Mouse (Mus musculus): ENCODE results near the gene Crb1.

Crb1 gene

GRCm38 (mm10) chr1:139210505-139210904 lies 166.4 kb downstream of the Crb1 start:
- DNase-seq = no peak

DNA sequence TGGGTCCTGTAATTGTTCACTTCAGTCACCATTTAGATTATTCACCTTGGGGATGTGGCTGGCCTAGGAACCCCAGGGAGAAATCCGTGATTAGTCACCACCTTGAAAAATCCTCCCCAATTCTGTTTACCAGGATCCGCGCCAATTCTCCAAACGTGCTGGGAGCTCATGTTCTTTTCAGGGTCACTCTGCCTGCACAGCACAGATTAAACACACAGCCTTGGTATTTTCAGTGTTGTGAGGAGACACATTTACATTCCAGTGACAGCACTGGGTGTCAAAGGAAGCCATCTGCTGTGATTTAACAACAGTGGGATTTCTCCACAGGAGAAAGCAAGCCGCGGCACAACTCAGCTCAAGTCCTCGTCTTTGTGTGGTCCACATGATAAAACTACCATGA lies 167.1 kb downstream of the Crb1 start:
- peak; percentile 20 for DNase-seq

DNA sequence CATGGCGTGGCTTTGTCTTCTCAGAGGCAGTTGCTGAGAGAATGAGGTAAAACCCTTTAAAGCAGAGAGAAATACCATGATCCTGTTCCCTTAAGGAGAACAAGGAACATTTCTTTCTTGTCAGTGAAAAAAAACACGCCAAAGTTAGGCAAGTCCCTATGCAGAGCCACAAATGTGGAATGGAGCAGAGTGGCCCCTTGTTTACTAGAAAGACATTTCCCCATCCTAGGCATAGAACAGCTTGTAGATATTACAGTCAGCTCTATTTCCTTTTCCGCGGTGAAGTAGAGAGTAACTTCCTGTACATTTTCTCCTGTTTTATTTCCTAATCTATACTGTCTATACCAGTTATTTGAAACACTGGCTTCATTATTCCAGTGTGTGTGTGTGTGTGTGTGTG lies 170.6 kb downstream of the Crb1 start:
- no peak for DNase-seq

DNA sequence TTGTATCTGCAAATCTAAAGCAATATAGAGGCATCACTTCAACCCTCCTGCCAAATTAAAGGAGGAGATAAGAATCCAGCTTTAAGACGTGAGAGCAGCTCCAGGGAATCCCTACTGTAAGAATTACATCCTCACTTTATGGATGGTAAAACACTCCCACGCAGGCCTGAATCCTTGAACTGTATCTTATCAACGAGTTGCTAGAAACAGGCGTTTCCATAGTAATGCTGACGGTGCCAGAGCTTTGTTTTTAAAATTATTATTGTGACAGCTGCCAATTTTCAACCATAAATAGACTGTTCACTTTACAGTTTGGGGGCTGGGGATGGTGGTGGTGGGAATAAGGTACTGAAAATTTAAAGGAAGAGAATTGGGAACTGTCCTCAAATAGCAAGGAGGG lies 173.9 kb downstream of the Crb1 start:
- no peak for DNase-seq

- no peak for DNase-seq
Measured at GRCm38 (mm10) chr1:139194428-139195028, 182.4 kb downstream of the Crb1 start.

- peak; percentile 62 for DNase-seq
Measured at GRCm38 (mm10) chr1:139194011-139194410, 182.9 kb downstream of the Crb1 start.

DNA sequence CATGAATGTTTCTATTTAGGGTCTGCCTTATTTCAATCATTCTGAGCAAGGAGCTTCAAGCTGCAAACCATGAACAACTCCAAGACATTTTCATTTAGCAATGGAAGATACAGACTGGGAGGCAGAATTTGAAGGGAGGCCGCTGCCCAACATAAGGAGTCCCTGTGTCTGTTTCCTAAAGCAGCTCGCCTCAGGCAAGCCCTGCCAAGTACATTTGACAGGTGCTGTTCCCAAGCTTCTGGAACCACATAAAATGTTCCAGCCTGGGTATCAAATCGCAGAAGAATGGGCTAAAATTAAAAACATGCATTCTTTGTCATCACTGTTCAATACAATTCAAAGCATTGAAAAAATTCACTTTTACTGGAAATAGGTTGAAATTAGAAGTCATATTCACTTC lies 184.3 kb downstream of the Crb1 start:
- no peak for DNase-seq

DNA sequence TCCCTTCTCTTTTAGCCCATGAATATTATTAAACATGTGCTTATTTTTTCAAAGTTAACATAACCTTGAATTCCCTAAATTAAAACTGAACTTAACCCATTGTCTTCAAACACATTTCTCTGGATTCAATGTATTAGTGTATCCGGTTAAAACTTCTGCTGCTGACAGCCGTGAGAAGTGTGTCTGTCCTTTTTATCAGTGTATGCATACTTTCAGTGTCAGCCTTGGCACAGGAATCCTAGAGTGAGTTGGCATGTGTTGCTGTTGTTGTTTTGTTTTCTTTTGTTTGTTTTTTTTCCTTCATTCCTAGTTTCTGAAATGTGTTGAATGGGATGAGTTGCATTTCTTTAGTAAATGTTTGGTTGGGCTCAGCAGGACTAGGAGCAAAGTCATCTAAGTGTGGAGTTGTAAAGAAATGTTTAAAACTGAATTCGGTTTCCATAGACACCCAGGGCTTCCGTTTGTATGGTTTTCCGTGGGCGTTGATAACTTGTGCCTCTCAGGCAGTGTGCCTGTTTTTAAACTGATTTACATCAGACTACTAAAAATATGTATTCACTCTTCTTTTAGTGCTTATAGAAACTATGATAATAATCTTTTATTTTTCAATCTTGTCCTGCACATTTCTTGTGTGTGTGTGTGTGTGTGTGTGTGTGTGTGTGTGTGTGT lies 196.3 kb downstream of the Crb1 start:
- no peak for DNase-seq

DNA sequence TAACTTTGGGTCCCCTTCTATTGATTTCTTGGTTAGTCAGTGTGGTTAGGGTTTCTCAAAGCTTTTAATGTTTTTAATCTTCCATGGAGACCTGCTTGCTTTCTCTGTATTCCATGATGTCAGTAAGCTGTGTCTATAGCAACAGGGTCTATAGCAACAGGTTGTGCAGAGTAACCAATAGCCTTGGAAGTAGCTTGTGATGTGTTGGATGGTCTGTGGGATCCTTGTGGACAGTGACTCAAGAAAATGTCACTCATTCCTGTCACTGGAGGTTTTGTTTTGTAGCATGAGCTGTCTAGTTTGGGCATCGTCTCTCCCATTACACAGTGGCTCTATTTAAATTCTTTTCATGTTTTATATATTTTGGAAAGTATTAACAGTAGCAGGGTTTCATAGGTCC lies 197.2 kb downstream of the Crb1 start:
- no peak for DNase-seq

DNA sequence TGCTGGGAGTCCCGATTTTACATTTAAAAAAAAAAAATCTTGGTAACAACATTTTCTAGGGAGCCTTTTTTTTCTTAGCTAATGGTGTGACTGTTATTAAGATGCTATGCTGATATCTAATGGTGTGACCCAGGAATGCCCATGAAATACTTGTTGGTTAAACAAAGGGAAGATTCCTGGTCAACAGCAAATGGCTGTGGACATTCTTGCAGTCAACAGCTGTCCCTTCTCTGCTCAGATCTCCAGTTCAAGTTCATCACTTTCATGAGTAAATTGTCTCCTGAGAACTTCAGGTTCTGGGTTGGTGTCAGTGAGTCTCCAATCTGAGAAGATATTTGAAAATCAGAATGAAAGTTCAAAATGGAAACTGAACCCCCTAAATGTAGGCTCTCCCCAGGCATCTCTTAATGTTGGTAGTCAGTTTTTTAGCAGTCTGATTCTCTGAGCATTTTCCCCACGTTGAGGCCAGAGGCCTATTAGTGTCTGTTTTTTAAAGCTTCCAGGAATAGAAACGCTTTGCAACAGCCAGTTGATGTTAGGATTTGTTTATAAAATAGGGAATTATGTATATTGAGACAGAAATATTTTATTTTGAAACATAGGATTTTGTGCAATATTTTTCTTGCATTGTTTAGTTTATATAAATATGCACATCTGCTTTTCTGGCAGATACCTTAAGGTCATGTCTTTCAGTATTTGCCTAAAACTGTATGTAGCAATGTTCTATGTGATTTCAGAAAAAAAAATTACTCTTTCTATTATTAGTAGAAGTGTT lies 202.7 kb downstream of the Crb1 start:
- no peak for DNase-seq

GRCm38 (mm10) chr1:139162814-139163213 lies 214.1 kb downstream of the Crb1 start:
- DNase-seq = peak; percentile 43

GRCm38 (mm10) chr1:139161619-139162018 lies 215.3 kb downstream of the Crb1 start:
- peak; percentile 5 for DNase-seq

DNA sequence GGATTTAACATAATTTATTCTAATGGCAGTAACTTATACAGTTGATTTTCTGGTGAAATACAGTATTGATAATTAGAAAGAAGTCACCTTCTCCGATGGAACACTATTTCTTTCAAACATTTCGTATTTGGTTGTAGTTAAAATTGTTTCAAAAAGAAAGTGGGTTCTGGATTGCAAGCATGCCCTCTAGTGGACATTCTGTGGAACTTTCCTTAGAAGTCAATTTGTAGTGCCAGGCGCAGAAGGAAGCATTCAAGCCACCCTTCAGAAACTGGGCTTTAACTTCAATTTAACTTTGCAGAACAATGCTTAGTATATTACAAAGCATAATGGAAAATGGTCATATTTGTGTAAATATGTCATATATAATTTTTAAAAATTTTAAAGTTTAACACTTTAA lies 220.5 kb downstream of the Crb1 start:
- peak; percentile 36 for DNase-seq

DNA sequence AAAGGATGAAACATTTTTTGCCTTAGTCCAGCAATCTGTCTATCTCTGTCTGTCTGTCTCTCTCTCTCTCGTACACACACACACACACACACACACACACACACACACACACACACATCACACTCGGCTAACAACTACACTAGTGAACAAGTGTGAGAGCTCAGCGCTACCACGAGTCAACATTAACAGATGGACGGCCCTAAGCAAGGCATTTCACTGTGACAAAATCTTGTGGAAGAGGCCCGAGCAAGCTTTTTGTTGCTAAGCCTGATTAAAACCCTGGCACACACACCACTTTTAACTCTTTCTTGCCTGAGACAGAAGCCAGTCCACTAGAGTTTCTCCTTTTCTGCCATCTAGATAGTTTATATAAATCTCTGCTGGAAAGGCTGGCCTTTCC lies 223.4 kb downstream of the Crb1 start:
- no peak for DNase-seq

- no peak for DNase-seq
Measured at GRCm38 (mm10) chr1:139153006-139153405, 223.9 kb downstream of the Crb1 start.

All from lung, postnatal 10 days (tissue).